Mouse (Mus musculus): ENCODE measurements around the gene Prkag1.

Gene Prkag1

GRCm38 (mm10) chr15:98792233-98793020 is 38.9 kb downstream of the Prkag1 start:
- DNase-seq (ENCODE audit: low spot score), result no peak

GRCm38 (mm10) chr15:98791771-98792170 is 39.5 kb downstream of the Prkag1 start:
- no peak for DNase-seq (ENCODE audit: low spot score)

- DNase-seq (ENCODE audit: low spot score), result no peak
Measured at GRCm38 (mm10) chr15:98791221-98791620, 40.1 kb downstream of the Prkag1 start.

- no peak for DNase-seq (ENCODE audit: low spot score)
Measured at GRCm38 (mm10) chr15:98790761-98791160, 40.6 kb downstream of the Prkag1 start.

GRCm38 (mm10) chr15:98789661-98790535 is 41.4 kb downstream of the Prkag1 start, which contains the start of gene Wnt1:
Gene Wnt1, plus strand, starts transcription at chr15:98789857.
- peak; percentile 55 for DNase-seq (ENCODE audit: low spot score)

- no peak for DNase-seq (ENCODE audit: low spot score)
Measured at GRCm38 (mm10) chr15:98788972-98789660, 42.2 kb downstream of the Prkag1 start.

- DNase-seq (ENCODE audit: low spot score), result no peak
Measured at GRCm38 (mm10) chr15:98787930-98788329, 43.4 kb downstream of the Prkag1 start.

- DNase-seq (ENCODE audit: low spot score), result no peak
Measured at GRCm38 (mm10) chr15:98785744-98786143, 45.6 kb downstream of the Prkag1 start.

- DNase-seq (ENCODE audit: low spot score), result no peak
Measured at GRCm38 (mm10) chr15:98781166-98781565, 50.2 kb downstream of the Prkag1 start.

- peak; percentile 62 for DNase-seq (ENCODE audit: low spot score)
Measured at GRCm38 (mm10) chr15:98780573-98780972, 50.7 kb downstream of the Prkag1 start.

- DNase-seq (ENCODE audit: low spot score), result peak; percentile 53
Measured at GRCm38 (mm10) chr15:98780075-98780474, 51.2 kb downstream of the Prkag1 start.

GRCm38 (mm10) chr15:98778806-98779205 is 52.5 kb downstream of the Prkag1 start:
- DNase-seq (ENCODE audit: low spot score), result no peak

- DNase-seq (ENCODE audit: low spot score), result no peak
Measured at GRCm38 (mm10) chr15:98778191-98778770, 53.0 kb downstream of the Prkag1 start.

GRCm38 (mm10) chr15:98777762-98778161 is 53.6 kb downstream of the Prkag1 start, which contains the start of gene Wnt10b:
Gene Wnt10b, minus strand, starts transcription at chr15:98778150.
- DNase-seq (ENCODE audit: low spot score), result no peak

- DNase-seq (ENCODE audit: low spot score), result no peak
Measured at GRCm38 (mm10) chr15:98777005-98777616, 54.2 kb downstream of the Prkag1 start.

- DNase-seq (ENCODE audit: low spot score), result peak; percentile 49
Measured at GRCm38 (mm10) chr15:98776280-98777004, 54.9 kb downstream of the Prkag1 start.

GRCm38 (mm10) chr15:98775533-98775932 is 55.8 kb downstream of the Prkag1 start:
- DNase-seq (ENCODE audit: low spot score), result no peak

- no peak for DNase-seq (ENCODE audit: low spot score)
Measured at GRCm38 (mm10) chr15:98774096-98774495, 57.2 kb downstream of the Prkag1 start.

- DNase-seq (ENCODE audit: low spot score), result no peak
Measured at GRCm38 (mm10) chr15:98772511-98773211, 58.7 kb downstream of the Prkag1 start.

- no peak for DNase-seq (ENCODE audit: low spot score)
Measured at GRCm38 (mm10) chr15:98771813-98772425, 59.4 kb downstream of the Prkag1 start.
